Mouse (Mus musculus): Measurements from ENCODE around the gene Pcmt1.

The Pcmt1 gene

DNA sequence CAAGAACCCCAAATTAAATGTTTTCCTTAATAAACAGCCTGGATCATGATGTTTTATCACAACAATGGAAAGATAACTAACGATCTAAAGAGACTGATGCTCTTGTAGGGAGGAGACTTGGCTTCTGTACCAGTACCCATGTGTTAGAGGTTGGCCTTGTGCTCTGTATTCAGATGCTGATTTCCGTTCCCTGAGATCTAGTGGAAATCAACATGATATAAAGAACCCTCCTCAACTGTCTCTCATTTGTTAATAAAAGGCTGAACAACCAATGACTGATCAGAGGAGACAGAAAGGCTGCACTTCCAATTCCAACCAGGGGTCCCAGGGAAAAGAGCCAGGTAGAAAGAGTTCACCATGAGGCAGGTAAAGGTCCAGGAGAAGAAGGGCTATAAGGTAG, 35.0 kb downstream of the Pcmt1 start:
- DNase-seq (ENCODE audit: low read depth, low spot score), result peak; percentile 69

DNA sequence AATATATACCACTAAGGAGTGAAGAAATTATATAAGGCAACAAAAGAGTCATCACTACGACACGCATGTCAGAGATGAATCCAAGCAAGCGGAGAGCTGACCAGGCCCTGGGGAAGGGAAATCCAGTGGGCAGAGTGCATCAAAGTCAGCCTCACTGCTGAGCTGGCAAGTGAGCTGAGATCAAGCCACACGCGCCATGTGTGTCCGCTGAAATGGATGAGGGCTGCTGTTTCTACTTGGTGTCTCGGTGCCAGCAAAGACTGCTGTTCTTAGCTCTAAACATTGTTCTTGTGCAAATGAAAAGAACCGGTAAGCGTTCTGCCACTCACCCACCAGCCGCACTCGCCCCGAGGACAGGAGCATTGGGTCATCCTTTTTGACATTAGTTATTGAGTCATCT, 40.6 kb downstream of the Pcmt1 start:
- DNase-seq (ENCODE audit: low read depth, low spot score), result no peak

DNA sequence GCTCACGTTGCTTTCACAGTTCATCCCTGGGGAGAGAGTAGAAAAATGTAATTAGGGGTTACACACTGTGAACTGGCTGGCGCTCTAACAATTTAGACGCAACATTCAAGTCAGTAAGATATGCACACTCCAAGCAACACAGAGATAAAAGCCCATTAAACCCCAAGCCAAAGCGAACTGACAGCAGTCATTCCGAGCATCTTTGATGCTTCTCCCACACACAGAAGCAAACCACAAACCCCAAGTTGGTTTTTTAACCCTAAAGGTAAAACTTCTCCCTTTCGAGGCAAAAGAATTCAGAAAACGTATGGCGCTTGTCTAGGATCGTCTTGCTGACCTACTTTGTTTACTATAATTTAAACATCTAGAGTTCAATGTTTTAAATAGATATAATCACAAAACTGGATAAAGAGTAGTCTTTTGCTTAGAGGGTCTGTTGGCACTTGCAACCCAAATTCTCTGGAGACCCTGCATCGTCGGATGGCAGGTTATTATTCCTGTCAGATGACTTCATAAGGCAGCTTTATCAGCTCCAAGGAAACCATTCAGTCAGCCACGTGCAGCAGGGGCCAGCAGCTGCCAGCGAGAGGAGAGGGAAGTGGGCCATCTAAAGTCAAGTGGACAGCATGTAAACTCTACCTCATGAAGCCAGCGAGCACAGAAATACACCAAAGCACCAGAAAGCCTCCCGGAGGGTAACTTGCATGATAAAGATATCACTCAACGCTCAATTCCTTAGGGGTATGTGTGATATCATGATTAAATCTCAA, 49.8 kb downstream of the Pcmt1 start:
- no peak for DNase-seq (ENCODE audit: low read depth, low spot score)

DNA sequence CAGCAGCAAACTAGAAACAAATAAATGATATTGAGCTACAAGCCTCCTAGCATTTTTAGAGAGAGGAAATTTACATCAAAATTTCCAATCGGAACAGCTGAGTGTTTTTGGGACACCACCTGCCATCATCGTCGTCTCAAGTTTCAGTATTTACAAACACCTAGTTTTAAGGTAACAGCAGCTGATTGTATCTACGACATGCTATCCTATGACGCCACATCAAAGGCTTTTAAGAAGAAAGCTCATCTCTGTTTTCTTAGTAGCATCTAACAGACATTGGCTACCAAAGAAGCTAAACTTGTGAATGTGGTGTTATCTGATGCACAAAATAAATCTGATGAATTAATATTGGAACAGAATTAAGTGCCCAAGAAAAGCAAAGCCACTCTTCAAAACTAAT, 50.6 kb downstream of the Pcmt1 start:
- no peak for DNase-seq (ENCODE audit: low read depth, low spot score)

DNA sequence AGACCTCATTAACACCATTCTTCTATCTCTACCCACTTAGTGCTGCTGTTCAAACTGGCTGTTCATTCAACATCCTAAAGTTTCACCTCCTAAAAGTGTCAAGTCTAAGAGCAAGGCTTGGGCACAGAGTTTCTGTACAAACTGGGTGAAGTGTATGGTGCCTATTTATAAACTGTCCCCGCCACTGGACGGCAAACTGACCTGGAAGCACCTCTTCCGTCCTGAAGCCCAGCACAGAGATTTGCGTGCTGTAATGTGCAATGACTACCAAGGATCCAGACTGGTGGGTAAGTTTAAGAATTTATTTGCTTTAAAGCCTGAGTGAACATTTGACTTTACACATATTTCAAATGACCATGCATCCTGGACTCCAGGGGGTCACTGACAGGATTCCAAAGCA, 51.8 kb downstream of the Pcmt1 start:
- DNase-seq (ENCODE audit: low read depth, low spot score), result no peak

DNA sequence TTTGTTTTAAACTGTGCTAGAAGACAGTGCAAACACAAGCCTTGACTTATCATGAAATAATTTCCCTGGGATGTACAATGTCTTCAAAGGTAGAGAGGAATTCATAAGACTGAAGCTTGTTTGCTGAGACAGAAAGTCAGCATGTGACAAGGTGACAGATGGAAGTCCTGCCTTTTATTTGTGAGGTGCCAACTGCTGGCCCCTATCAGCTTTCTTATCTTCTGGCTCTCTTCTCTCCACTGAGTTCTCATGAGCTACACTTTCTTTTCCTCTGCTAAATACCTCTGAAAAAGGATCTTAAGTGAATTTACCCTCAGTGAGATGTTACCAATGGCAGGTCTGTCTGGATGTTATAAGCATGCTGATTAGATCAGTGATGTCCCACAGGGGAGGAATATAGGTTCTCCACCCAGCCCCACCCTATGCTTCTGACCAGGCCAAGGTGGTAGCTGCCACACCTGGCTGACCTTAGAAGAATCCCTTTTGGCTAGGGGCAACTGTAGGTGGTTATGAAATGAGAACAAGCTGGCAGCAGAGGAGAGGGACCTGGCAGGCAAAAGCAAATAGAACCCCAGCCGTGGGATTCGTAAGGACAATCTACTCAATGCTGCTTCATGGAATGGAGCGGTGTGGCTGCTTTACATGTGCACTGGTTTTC, 56.9 kb downstream of the Pcmt1 start:
- DNase-seq (ENCODE audit: low read depth, low spot score), result no peak

DNA sequence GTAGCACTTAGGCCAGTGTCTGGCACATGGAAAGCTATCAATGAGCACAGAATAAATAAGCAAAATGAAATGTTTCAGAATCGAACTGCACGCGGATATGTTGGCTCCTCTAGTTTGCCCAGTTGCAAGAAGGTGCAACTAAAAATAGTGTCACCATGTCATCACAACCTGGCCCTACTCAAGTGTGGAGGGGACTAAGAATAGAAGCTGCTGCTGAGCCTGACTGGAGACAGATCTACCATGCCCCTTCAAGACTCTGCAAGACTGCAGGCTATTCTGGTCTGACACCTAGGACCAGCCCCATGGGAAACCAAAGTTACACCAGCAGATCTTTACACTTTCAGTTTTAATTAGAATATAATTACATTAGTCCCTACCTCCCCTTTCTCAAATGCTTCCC, 58.6 kb downstream of the Pcmt1 start:
- no peak for DNase-seq (ENCODE audit: low read depth, low spot score)

DNA sequence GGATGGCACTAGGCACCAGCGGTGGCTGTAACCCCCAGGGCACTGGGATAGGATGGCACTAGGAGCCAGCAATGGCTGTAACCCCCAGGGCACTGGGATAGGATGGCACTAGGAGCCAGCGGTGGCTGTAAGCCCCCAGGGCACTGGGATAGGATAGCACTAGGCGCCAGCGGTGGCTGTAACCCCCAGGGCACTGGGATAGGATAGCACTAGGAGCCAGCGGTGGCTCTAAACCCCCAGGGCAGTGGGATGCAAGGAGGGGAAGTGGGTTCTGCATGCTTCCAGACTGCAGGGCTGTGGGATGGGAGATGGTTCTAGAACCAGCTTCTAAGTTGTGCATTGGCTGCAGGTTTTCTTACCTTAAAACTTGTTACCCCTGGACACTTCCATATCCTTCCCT, 60.2 kb downstream of the Pcmt1 start:
- peak; percentile 21 for DNase-seq (ENCODE audit: low read depth, low spot score)

DNA sequence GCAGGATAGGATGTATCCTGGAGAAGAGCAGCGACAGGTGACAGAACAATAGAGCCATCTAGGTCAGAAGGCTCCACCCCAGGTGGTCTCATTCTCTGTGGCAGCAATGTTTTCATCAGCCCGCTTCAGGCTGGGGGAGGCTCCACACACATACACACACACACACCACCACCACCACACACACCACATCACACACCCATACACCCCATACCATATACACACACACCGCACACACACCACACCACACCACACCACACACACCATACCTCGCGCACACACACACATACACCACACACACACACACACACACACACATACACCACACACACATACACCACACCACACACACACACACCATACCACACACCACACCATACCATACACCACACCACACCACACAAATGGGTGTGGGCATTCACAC, 61.1 kb downstream of the Pcmt1 start:
- peak; percentile 75 for DNase-seq (ENCODE audit: low read depth, low spot score)

DNA sequence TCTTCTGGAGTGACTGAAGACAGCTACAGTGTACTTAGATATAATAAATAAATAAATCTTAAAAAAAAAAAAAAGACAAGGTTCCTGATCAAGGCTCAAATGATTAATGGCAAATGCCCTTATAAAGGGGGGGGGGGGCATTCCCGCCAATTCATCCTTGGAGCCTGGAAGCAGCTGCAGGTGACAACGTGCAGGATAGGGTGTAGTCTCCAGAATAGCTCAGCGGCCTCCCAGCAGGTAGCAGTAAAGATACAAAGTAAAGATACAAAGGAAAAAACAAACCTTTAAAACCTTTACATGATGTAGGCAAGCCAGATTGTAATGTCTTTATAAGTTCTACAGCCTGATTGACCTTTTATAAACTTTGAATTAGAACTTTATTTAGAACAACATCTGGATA, 63.4 kb downstream of the Pcmt1 start:
- DNase-seq (ENCODE audit: low read depth, low spot score), result peak; percentile 41

DNA sequence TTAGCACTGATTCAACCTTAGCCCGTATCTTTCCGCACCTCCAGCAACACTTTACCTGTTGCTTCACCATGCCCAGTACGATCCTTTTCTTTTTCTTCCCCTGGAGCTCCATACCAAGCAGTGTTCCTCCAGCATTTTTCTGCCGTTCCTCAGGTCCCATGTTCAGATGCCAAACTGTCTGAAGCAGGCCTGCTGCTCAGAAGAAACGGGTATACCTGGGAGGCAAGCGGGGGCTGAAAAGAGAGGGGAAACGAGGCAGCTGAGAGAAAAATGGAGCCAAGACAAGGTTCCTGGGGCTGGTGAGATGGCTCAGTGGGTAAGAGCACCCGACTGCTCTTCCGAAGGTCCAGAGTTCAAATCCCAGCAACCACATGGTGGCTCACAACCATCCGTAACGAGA, 63.8 kb downstream of the Pcmt1 start:
- DNase-seq (ENCODE audit: low read depth, low spot score), result peak; percentile 25

DNA sequence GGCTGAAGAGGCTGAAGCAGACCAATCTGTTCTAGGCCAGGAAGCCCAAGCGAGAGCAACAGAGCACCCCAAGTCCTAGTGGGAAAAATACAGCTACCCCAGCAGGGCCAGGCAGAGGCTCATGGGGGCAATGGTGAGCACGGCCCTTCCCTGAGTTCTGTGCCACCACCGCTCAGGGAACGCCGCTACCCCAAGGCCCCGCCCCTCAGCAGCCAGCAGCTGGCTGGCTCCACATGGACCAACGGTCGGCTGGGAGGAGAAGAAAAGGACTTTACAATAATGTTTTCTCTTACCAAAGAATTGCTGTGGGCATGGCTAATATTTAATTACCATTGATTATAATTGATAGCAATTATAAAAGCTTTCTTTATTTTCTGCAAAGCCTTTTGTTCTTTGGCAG, 66.1 kb downstream of the Pcmt1 start:
- peak; percentile 64 for DNase-seq (ENCODE audit: low read depth, low spot score)

DNA sequence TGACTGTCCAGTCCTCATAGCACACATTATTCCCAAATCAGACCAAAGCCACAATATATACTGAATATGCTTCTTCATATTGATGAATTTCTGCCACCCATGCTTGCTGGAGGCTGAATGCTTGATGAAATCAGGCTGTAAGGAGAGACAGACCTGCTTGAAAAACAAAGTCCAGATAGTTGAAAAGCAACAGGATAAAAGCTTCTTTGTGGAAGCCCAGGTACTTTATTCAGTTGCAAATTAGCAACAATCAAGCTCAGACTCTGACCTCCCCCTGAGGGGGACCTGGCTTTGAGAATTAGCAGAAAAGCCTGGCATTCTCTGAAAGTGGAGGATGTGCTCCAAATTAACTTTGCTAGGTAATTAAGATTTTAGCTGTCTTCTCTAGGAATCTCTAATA, 68.7 kb downstream of the Pcmt1 start:
- peak; percentile 72 for DNase-seq (ENCODE audit: low read depth, low spot score)

DNA sequence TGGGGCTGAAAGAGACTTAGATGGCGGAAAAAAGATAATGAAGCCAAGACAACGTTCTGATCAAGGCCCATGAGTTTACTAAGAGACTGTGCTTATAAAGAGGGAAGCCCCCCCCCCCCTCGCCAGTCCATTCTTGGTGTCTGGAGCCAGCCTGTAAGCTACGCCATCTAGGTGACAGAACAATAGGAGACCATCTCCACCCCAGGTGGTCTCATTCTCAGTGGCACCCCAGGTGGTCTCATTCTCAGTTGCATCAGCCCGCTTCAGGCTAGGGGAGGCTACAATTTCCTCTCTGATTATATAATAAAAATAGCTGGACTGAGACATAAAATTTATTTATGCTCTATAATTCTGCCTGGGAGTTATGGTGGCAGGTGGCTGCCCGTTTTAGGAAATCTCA, 69.3 kb downstream of the Pcmt1 start:
- peak; percentile 87 for DNase-seq (ENCODE audit: low read depth, low spot score)

DNA sequence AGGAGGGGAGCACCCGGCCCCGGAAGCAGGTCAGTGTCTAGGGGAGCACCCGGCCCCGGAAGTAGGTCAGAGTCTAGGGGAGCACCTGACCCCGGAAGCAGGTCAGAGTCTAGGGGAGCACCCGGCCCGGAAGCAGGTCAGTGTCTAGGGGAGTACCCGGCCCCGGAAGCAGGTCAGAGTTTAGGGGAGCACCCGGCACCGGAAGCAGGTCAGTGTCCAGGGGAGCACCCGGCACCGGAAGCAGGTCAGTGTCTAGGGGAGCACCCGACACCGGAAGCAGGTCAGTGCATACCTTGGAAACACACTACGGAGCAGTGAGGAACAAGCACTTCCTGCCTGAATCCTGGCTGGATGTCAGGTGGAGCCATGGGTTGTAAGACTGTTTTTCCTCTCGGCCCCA, 72.3 kb downstream of the Pcmt1 start:
- no peak for DNase-seq (ENCODE audit: low read depth, low spot score)

DNA sequence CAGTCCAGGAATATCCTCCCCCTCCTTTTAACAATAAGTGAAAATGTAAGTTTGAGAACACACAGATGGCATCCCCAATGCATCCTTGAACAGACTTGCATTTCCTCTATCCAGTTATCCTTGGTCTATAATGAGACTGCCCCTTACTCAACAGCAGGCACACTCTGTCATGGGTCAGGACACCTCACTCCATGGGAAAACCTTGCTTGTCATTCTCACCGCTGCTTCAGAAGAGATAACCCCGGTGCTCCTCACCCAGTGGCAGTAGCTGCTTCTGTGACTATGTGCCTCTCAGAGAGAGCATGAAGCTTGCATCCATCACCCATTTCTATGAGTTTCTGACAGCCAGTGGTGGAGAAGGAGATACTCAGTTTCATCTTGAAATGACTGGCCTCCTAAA, 74.5 kb downstream of the Pcmt1 start:
- no peak for DNase-seq (ENCODE audit: low read depth, low spot score)

DNA sequence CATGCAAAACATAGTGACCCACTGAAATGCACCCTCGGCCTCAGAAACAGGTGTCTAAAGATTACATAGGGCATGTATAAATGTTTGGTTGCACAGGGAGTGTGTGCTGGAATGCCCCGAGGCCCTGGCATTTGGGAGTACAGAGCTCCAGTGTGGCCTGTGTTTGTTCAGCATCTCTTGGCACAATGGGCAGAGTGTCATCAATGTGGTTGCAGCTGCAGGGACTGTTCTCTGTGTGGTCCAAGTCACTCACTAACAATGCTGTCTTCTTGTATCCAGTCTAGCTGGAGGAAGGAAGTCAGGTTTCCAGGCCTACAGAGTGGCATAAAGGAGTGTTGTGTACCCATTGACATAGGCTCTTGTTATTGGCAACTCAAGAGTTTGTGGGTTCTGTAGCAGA, 75.8 kb downstream of the Pcmt1 start:
- DNase-seq (ENCODE audit: low read depth, low spot score), result no peak

DNA sequence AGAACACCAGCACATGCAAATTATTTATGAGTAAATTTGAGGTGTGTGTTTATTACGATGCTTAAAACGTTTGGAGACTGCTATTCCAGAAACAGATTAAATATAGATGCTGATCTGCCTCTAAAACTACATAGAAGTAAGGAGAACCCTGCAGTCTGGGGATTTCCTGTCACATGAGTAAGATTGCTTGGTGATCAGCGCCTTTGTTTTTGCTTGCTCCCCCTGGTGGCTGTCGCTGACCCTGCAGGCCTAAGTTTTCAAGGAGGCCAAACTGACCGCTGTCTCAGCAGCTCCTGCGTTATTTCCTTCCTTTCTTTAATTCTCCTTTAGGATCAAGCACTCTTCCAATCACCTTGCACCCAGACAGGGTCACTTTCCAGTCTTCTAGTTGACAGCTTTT, 80.3 kb downstream of the Pcmt1 start:
- DNase-seq (ENCODE audit: low read depth, low spot score), result peak; percentile 79

DNA sequence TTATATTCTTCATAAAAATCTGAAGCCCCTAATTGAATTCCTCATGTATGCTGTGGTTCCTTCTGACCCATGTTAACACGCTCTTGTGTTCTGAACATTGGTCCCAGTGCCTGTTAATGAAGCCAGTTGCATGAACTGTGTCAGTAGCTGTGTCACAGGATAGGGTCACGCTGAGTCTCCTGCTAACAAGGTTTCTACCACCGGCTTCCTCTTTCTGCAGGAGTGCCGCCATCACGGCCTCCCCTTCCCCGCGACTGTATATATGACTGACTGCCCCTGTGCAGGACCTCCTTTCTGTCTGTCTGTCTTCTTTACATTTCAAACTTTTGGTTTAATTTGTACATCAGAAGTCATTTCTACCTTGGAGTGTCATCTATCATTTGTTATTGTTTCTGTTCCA, 82.8 kb downstream of the Pcmt1 start:
- DNase-seq (ENCODE audit: low read depth, low spot score), result no peak

DNA sequence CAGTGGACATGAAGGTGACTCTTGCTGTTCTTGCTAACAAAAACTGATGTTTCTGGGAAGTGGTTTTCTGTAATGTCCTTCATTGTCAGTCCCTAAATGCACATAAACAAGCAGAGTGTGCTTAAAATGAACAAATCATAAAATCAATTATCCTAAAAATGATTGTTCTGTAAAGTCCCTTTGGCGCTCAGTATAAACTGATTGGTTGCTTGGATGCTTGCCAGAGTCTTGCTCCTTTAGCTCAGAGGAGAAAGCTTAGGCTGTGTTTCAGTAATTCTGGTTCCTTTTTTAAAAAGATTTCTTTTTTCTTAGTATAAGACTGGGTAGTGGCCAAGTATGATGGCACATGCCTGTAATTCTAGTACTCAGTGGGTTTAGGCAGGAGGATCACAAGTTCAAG, 84.7 kb downstream of the Pcmt1 start:
- DNase-seq (ENCODE audit: low read depth, low spot score), result no peak

DNA sequence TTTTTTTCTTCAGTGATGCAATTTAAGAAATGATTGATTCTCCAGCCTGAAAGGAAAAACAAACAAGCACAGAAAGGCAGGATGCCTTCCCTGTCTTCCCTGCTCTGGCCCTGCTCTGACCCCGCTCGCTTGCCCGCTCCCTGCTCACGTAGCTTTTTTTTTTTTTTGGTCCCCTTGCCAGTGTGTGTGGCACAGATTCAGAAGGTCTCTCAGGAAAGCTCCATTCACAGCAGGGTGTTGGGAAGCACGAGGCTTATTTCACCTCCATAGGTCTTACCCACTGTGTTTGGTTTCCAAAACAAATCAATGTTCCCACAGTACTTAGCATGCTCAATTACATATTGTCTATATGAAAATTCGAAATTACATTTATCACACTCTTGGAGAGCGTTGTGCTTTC, 86.1 kb downstream of the Pcmt1 start:
- no peak for DNase-seq (ENCODE audit: low read depth, low spot score)

DNA sequence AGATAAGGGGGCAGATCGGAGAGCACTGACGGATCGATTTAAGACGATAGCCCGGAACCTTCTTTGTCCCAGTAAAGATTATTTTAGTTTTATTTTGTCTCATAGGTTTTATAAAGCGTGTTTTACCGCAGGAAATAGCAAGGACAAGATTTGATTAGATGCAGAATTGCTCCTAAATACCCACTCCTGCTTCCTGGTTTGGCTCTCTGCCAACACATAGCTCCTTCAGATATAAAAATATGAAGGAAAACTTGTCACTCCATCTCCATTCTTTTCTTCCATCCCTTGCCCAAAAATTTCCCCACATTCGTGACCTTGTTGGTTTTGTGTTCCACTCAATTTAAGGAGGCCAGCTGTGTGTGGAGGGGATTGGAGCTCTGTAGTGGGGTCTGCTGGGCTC, 90.1 kb downstream of the Pcmt1 start:
- no peak for DNase-seq (ENCODE audit: low read depth, low spot score)

DNA sequence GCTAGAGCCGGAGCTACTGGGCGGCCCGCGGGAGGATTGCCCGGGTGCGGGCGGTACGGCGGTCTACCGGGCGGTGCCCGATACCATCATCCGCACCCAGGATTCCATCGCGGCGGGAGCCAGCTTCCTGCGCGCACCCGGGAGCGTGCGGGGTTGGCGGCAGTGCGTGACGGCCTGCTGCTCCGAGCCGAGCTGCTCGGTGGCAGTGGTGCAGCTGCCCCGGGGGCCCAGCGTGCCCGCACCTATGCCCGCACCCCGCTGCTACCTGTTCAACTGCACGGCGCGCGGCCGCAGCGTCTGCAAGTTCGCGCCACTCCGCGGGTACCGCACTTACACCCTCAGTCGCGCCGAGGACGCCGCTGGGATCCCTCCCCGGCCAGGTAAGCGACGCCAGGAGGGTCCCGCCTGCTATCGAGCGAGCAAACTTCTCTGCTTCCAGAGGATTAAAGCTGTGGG, 90.7 kb downstream of the Pcmt1 start:
- peak; percentile 76 for DNase-seq (ENCODE audit: low read depth, low spot score)
